In the genomic region with DNA sequence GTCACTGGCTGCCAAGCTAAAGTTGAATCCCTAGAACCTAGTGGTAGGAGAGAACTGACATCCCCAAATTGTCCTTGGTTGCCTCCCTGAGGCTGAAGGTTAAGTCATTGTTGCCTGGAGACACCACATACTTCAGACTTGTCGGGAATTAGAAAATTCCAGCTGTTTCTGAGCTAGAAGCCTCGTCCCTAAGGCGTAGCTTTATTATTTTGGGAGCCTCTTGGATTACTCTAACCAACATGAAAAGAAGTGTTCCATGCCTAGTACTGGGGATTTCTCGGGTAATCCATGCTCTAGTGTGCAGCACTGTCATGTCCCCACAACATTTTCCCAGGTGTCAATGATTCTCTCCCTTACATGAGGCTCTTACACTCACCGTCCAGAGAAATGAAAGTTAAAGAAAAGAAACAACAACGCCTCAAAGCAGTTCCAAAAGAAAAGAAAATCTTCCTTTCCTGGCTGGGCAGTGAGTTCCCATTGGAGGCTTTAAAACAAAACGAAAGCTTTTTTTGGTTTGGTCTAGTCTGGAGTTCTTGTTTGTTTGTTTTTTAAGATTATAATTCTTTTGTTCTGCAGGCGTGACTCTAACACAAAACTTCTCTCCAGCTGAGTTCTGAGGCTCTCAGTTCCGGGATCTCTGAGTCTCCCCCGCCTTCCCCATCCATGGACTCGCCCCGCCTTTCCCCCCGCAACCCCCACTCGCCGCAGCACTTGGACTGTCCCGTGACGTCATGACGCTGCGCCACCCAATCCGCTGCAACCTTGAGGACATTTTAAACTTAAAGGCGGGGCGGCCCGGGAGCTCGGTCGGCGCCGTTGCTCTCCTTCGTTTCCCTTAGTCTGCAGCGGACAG, we compare ENCODE assay signal across 8 mouse cellular contexts. TPM values are rescaled to one million over a fixed set of nuclear protein-coding genes. Genes with fewer than 3 reads are reported as not detected.
A peak's percentile ranks its signal among the peaks of the same experiment; 100 is the strongest.
DNase-seq lines count a peak whose midpoint lies in the region; ATAC-seq lines count a peak whose summit lies in the region.

Cenpe (plus strand) TSS at position 733 of the 853 bp plus-strand sequence.

- peak within 1 kb of the TSS; percentile 79 for H3K4me3 ChIP-seq in brown adipose tissue, adult 24 weeks (ENCODE audit: insufficient read depth, low read depth, low read length)
- H3K4me3 ChIP-seq in heart, embryonic 13.5 days = peak within 1 kb of the TSS; percentile 98
- peak within 1 kb of the TSS; percentile 90 for H3K4me3 ChIP-seq in liver, embryonic 12.5 days
- H3K4me3 ChIP-seq in stomach, embryonic 15.5 days (replicated peaks) = peak within 1 kb of the TSS; percentile 91

- H3K9me3 ChIP-seq in heart, embryonic 13.5 days = no peaks in the 10 kb centered on the region
- H3K9me3 ChIP-seq in liver, embryonic 12.5 days (replicated peaks) = no peaks in the 10 kb centered on the region
- H3K9me3 ChIP-seq in stomach, embryonic 15.5 days = no peaks in the 10 kb centered on the region

- peak within 1 kb of the TSS; percentile 91 for H3K9ac ChIP-seq in heart, embryonic 13.5 days
- H3K9ac ChIP-seq in liver, embryonic 12.5 days = peak within 1 kb of the TSS; percentile 93
- H3K9ac ChIP-seq in stomach, embryonic 15.5 days = peak within 1 kb of the TSS; percentile 73; the same call in 1 of the 2 replicates

- peaks cover 20% of the 10 kb centered on the region for H3K36me3 ChIP-seq in heart, embryonic 13.5 days
- H3K36me3 ChIP-seq in liver, embryonic 12.5 days = peaks cover 25% of the 10 kb centered on the region
- peaks cover 8% of the 10 kb centered on the region; the same call in 1 of the 2 replicates for H3K36me3 ChIP-seq in stomach, embryonic 15.5 days

- DNase-seq in CD4-positive, CD25-positive, alpha-beta regulatory T cell, adult 2 months (ENCODE audit: low read depth, low spot score) = peak; percentile 97
- peak; percentile 30 for DNase-seq in fat pad, adult 2 months (ENCODE audit: extremely low read depth, low read depth, low spot score)
- peak; percentile 96 for DNase-seq in kidney, postnatal 10 days
- peak; percentile 85 to 89 for DNase-seq in natural killer cell, adult 2 months (ENCODE audit: low spot score in 2 of 2)

- no peaks in the 10 kb centered on the region for H3K27me3 ChIP-seq in heart, embryonic 13.5 days (replicated peaks)
- no peaks in the 10 kb centered on the region for H3K27me3 ChIP-seq in liver, embryonic 12.5 days (replicated peaks)
- H3K27me3 ChIP-seq in stomach, embryonic 15.5 days (replicated peaks) = no peaks in the 10 kb centered on the region

- peak within 1 kb of the TSS; percentile 78 for H3K27ac ChIP-seq in brown adipose tissue, adult 24 weeks (replicated peaks; ENCODE audit: low read depth, low read length)
- peak within 1 kb of the TSS; percentile 57 for H3K27ac ChIP-seq in heart, embryonic 13.5 days (replicated peaks)
- peak within 1 kb of the TSS; percentile 78 for H3K27ac ChIP-seq in liver, embryonic 12.5 days
- peak within 1 kb of the TSS; percentile 81 for H3K27ac ChIP-seq in stomach, embryonic 15.5 days

- ATAC-seq in heart, embryonic 13.5 days (ENCODE audit: extremely low read depth, insufficient number of reproducible peaks, low FRiP score, low TSS enrichment) = peak; percentile 84
- peak; percentile 89 for ATAC-seq in liver, embryonic 12.5 days
- ATAC-seq in stomach, embryonic 15.5 days (ENCODE audit: insufficient read depth, low FRiP score, low read depth) = peak; percentile 92

- WGBS in heart, embryonic 13.5 days = 4% methylated on average over 29 of the region's 29 CpGs
- 6% methylated on average over 29 of the region's 29 CpGs for WGBS in liver, embryonic 12.5 days (ENCODE audit: insufficient replicate concordance)
- WGBS in stomach, embryonic 15.5 days = 3% methylated on average over 29 of the region's 29 CpGs

- no peaks in the 10 kb centered on the region for H3K4me1 ChIP-seq in brown adipose tissue, adult 24 weeks (ENCODE audit: control insufficient read depth, insufficient read depth, insufficient read length, low read length)
- H3K4me1 ChIP-seq in heart, embryonic 13.5 days = peaks cover 18% of the 10 kb centered on the region
- H3K4me1 ChIP-seq in liver, embryonic 12.5 days = peaks cover 18% of the 10 kb centered on the region
- H3K4me1 ChIP-seq in stomach, embryonic 15.5 days = peaks cover 12% of the 10 kb centered on the region; the same call in 1 of the 2 replicates

- peak within 1 kb of the TSS; percentile 84 for H3K4me2 ChIP-seq in heart, embryonic 13.5 days
- peak within 1 kb of the TSS; percentile 81 for H3K4me2 ChIP-seq in liver, embryonic 12.5 days
- H3K4me2 ChIP-seq in stomach, embryonic 15.5 days = peak within 1 kb of the TSS; percentile 67

RNA-seq across cellular contexts. Expression of gene Cenpe, which starts in this region (rescaled TPM):
- not detected in 2 replicates for polyA plus RNA-seq in brown adipose tissue, adult 24 weeks (2012; ENCODE audit: insufficient read depth, insufficient read length, missing spikeins)
- 17.3 and 17.8 TPM in 2 replicates for polyA plus RNA-seq in heart, embryonic 13.5 days (2015; fragmentation: Nextera tagmentation; extraction: Ambion mirVana)
- 25.5 and 27.0 TPM in 2 replicates for polyA plus RNA-seq in liver, embryonic 12.5 days (2016; fragmentation: Nextera tagmentation; extraction: Ambion mirVana)
- polyA plus RNA-seq in stomach, embryonic 15.5 days (2015; fragmentation: Nextera tagmentation; extraction: Ambion mirVana) = 24.2 and 24.4 TPM in 2 replicates

Comparison
In these comparisons a context has a peak if more than half of its experiments do, and no peak if none do; other contexts are left out.
1. Peak in every context shown above with its lines: DNase-seq, ATAC-seq, H3K4me3 ChIP-seq and H3K27ac ChIP-seq.
2. RNA of gene Cenpe (polyA plus RNA-seq): 25.5 to 27.0 TPM in liver, embryonic 12.5 days, 24.2 to 24.4 TPM in stomach, embryonic 15.5 days and 17.3 to 17.8 TPM in heart, embryonic 13.5 days; not detected in brown adipose tissue, adult 24 weeks; every median in the first group is over 10 times any median in the second.
3. DNase-seq: peak in every context shown above with its lines; median percentile 97 in CD4-positive, CD25-positive, alpha-beta regulatory T cell, adult 2 months; 96 in kidney, postnatal 10 days; 87 in natural killer cell, adult 2 months; 30 in fat pad, adult 2 months.